Mouse (Mus musculus): ENCODE results near the gene Msmo1. TPM values are rescaled to one million over a fixed set of nuclear protein-coding genes. Genes with fewer than 3 reads are reported as not detected.
A peak's percentile ranks its signal among the peaks of the same experiment; 100 is the strongest.

Gene Msmo1
- polyA plus RNA-seq, 1 experiment from 2014 or later: 37.0 TPM

DNA sequence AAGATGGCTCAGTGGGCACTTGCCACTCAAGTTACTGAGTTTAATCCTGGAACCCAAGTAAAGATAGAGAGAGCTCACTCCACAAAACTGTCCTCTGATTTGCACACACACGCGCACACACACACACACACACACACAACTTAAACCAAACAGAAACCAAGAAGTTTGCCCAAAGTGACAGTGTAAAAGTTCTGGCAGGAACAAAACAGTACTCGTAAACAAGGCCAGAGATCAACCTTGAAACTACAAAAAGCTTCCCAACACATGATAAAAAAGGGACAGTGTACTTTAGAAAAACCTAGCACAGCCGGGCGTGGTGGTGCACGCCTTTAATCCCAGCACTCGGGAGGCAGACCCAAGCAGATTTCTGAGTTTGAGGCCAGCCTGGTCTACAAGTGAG lies 5.4 kb downstream of the Msmo1 start:
- H3K4me1 ChIP-seq (ENCODE audit: control insufficient read depth, insufficient read depth, low read length): peaks cover 9% of the 10 kb centered on the region; the same call in 1 of the 2 replicates
- no peaks in the 10 kb centered on the region for H3K27me3 ChIP-seq (ENCODE audit: control insufficient read depth, insufficient read depth, low read length)
- H3K9me3 ChIP-seq (replicated peaks; ENCODE audit: control insufficient read depth, low read length): no peaks in the 10 kb centered on the region
- no peak for ATAC-seq (replicated peaks; ENCODE audit: extremely low read depth, insufficient read depth, low FRiP score)
- H3K4me2 ChIP-seq (ENCODE audit: low read depth, low read length): no peak overlapping the region
- WGBS: 88% methylated on average over 7 of the region's 7 CpGs
- H3K9ac ChIP-seq (ENCODE audit: low read length): no peak overlapping the region
- H3K36me3 ChIP-seq (ENCODE audit: control insufficient read depth, insufficient read depth): peaks cover 31% of the 10 kb centered on the region
- H3K27ac ChIP-seq (ENCODE audit: low read length): no peak overlapping the region
- no peak overlapping the region for H3K4me3 ChIP-seq (ENCODE audit: low read length)

DNA sequence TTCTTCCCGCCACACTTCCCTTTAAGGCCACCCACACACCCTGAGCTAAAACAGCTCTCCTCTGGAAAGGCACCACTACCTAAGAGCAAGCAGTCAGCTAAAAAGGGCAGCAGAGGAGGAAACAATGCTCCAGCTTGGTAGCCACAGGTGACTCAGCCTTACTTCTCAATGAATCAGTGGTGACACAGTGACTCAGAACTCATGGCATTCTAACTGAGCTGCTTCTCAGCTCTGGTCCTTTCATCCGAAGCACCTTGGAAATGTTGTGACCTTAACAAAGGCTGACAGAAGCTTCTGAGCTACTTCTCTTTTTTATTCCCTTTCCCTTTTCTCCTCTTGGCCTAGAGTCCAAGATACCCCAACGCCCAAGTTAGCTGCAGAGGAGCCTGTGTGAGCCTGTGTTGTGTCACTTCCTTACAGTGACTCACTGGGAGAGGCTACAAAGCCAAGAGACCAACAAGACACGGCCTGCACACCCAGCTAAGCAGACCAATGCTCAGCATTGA lies 7.3 kb downstream of the Msmo1 start:
- Histone ChIP-seq H3K9ac (ENCODE audit: low read length) (no peak overlapping the region), H3K27me3 (ENCODE audit: control insufficient read depth, insufficient read depth, low read length) (no peaks in the 10 kb centered on the region), H3K9me3 (replicated peaks; ENCODE audit: control insufficient read depth, low read length) (no peaks in the 10 kb centered on the region), H3K4me1 (ENCODE audit: control insufficient read depth, insufficient read depth, low read length) (no peaks in the 10 kb centered on the region), H3K27ac (ENCODE audit: low read length) (no peak overlapping the region), H3K4me3 (ENCODE audit: low read length) (no peak overlapping the region), H3K4me2 (ENCODE audit: low read depth, low read length) (no peak overlapping the region), H3K36me3 (ENCODE audit: control insufficient read depth, insufficient read depth) (peaks cover 35% of the 10 kb centered on the region)
- no peak for ATAC-seq (replicated peaks; ENCODE audit: extremely low read depth, insufficient read depth, low FRiP score)
- 87% methylated on average over 4 of the region's 4 CpGs for WGBS

DNA sequence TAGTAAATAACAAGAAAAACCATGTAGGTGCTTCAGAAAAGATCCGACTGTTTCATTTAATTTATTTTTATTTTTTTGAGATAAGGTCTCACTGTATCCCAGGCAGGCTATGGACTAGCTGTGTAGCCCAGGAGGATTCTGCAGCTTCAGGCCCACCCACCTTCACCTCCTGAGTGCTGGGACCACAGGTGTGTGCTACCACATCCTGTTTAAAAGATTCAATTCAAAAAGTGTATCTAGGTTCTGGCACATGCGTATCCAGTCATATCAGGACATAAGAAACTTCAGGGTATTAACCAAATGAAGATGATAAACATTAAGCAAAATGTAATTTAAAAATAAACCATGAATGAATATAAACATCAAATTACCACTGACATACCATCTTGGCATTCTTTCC lies 10.4 kb downstream of the Msmo1 start:
- Histone ChIP-seq H3K9ac (ENCODE audit: low read length) (no peak overlapping the region), H3K4me1 (ENCODE audit: control insufficient read depth, insufficient read depth, low read length) (no peaks in the 10 kb centered on the region), H3K27me3 (ENCODE audit: control insufficient read depth, insufficient read depth, low read length) (no peaks in the 10 kb centered on the region), H3K4me2 (ENCODE audit: low read depth, low read length) (no peak overlapping the region), H3K36me3 (ENCODE audit: control insufficient read depth, insufficient read depth) (peaks cover 44% of the 10 kb centered on the region), H3K27ac (ENCODE audit: low read length) (no peak overlapping the region), H3K4me3 (ENCODE audit: low read length) (no peak overlapping the region), H3K9me3 (replicated peaks; ENCODE audit: control insufficient read depth, low read length) (no peaks in the 10 kb centered on the region)
- no peak for ATAC-seq (replicated peaks; ENCODE audit: extremely low read depth, insufficient read depth, low FRiP score)
- 79% methylated on average over 2 of the region's 2 CpGs for WGBS

DNA sequence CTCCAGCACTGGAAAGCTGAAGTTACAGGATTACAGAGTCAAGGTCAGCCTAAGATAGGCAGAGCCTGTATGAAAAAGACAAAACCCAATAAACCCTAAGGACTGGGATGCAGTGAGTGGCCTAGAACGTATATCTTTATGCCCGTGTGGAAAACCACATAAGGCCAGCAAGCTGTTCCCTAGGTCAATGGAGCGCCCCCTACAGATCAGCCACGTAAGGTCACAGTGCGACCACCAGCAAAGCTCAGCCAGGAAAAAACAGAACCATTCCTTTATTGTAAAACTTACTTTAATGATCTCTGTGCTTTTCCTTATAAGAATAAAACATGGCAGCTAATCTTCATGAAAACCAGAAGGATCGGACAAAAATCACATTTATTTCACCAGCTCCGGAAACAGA lies 15.7 kb downstream of the Msmo1 start:
- Histone ChIP-seq H3K9ac (ENCODE audit: low read length) (no peak overlapping the region), H3K4me2 (ENCODE audit: low read depth, low read length) (no peak overlapping the region), H3K4me3 (ENCODE audit: low read length) (no peak overlapping the region), H3K27me3 (ENCODE audit: control insufficient read depth, insufficient read depth, low read length) (no peaks in the 10 kb centered on the region), H3K36me3 (ENCODE audit: control insufficient read depth, insufficient read depth) (peaks cover 36% of the 10 kb centered on the region), H3K4me1 (ENCODE audit: control insufficient read depth, insufficient read depth, low read length) (no peaks in the 10 kb centered on the region), H3K27ac (ENCODE audit: low read length) (no peak overlapping the region), H3K9me3 (replicated peaks; ENCODE audit: control insufficient read depth, low read length) (no peaks in the 10 kb centered on the region)
- ATAC-seq (replicated peaks; ENCODE audit: extremely low read depth, insufficient read depth, low FRiP score): no peak
- 83% methylated on average over 7 of the region's 7 CpGs for WGBS

DNA sequence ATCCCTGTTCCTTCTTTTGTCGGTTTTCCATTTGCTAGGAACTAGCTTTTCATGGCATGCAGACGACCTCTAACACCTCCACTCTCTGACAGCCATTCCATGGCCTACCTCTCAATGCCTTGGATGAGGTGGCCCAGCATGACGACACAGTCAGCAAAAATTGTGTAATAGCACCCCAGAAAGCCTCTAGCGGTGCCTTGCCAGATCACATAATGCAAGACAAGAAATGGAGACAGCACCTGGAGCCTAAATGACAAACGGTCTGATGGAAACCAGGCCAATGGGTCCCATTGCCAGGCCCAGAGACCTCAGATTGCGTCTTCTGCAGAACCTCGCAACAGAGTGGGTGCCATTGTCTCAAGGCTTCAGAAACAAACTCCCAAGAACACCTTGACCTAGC lies 21.1 kb downstream of the Msmo1 start:
- H3K4me2 ChIP-seq (ENCODE audit: low read depth, low read length): no peak overlapping the region
- H3K4me1 ChIP-seq (ENCODE audit: control insufficient read depth, insufficient read depth, low read length): peaks cover 2% of the 10 kb centered on the region; the same call in 1 of the 2 replicates
- H3K4me3 ChIP-seq (ENCODE audit: low read length): no peak overlapping the region
- H3K27ac ChIP-seq (ENCODE audit: low read length): no peak overlapping the region
- peaks cover 7% of the 10 kb centered on the region for H3K36me3 ChIP-seq (ENCODE audit: control insufficient read depth, insufficient read depth)
- H3K9ac ChIP-seq (ENCODE audit: low read length): no peak overlapping the region
- WGBS: 86% methylated on average over 7 of the region's 7 CpGs
- H3K27me3 ChIP-seq (ENCODE audit: control insufficient read depth, insufficient read depth, low read length): no peaks in the 10 kb centered on the region
- ATAC-seq (replicated peaks; ENCODE audit: extremely low read depth, insufficient read depth, low FRiP score): no peak
- no peaks in the 10 kb centered on the region for H3K9me3 ChIP-seq (replicated peaks; ENCODE audit: control insufficient read depth, low read length)

DNA sequence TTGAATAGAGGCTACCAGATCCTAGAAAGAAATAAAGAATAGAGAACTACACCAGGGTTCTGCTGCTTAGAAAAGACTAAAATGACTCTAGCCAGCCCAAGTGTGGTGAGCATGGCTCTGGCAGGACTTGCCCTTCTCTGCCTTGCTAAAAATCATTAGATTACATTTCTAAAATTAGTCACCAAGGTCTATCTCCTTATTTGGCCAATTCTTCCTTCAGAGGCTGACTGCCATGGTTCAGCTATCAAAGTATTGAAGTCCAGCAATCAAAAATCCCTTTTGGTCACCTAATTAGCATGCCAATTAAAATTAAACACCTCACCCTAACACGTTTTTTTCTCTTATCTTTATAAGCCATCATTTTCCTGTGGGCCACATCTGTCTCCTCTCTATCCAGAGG lies 22.0 kb downstream of the Msmo1 start:
- Histone ChIP-seq H3K9me3 (replicated peaks; ENCODE audit: control insufficient read depth, low read length) (no peaks in the 10 kb centered on the region), H3K27ac (ENCODE audit: low read length) (no peak overlapping the region), H3K4me3 (ENCODE audit: low read length) (no peak overlapping the region), H3K36me3 (ENCODE audit: control insufficient read depth, insufficient read depth) (no peaks in the 10 kb centered on the region), H3K4me2 (ENCODE audit: low read depth, low read length) (no peak overlapping the region), H3K27me3 (ENCODE audit: control insufficient read depth, insufficient read depth, low read length) (no peaks in the 10 kb centered on the region), H3K4me1 (ENCODE audit: control insufficient read depth, insufficient read depth, low read length) (peaks cover 2% of the 10 kb centered on the region; the same call in 1 of the 2 replicates), H3K9ac (ENCODE audit: low read length) (no peak overlapping the region)
- WGBS: 11% methylated on average over 1 of the region's 1 CpGs
- ATAC-seq (replicated peaks; ENCODE audit: extremely low read depth, insufficient read depth, low FRiP score): no peak

DNA sequence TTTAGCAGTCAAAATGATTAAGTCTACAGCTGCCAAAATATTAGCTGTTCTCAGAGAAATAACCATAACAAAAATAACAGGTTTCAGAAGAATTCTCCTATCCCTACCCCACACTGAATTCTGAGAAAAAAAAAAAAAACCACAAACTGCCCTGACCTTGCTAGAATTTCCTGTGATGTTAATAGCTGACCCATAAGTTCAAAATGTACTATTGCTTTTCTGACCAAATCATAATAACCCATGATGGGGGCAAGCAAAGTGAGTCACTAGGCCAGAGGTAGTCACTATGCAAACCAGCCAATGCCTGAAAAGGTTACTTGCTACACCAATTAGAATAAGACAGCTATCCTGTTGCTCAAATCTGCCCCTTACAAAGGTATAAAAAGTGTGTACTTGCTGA lies 26.1 kb downstream of the Msmo1 start:
- Histone ChIP-seq H3K4me1 (ENCODE audit: control insufficient read depth, insufficient read depth, low read length) (peaks cover 2% of the 10 kb centered on the region; the same call in 1 of the 2 replicates), H3K27ac (ENCODE audit: low read length) (no peak overlapping the region), H3K27me3 (ENCODE audit: control insufficient read depth, insufficient read depth, low read length) (no peaks in the 10 kb centered on the region), H3K9me3 (replicated peaks; ENCODE audit: control insufficient read depth, low read length) (no peaks in the 10 kb centered on the region), H3K4me3 (ENCODE audit: low read length) (no peak overlapping the region), H3K4me2 (ENCODE audit: low read depth, low read length) (no peak overlapping the region), H3K36me3 (ENCODE audit: control insufficient read depth, insufficient read depth) (no peaks in the 10 kb centered on the region), H3K9ac (ENCODE audit: low read length) (no peak overlapping the region)
- no peak for ATAC-seq (replicated peaks; ENCODE audit: extremely low read depth, insufficient read depth, low FRiP score)

DNA sequence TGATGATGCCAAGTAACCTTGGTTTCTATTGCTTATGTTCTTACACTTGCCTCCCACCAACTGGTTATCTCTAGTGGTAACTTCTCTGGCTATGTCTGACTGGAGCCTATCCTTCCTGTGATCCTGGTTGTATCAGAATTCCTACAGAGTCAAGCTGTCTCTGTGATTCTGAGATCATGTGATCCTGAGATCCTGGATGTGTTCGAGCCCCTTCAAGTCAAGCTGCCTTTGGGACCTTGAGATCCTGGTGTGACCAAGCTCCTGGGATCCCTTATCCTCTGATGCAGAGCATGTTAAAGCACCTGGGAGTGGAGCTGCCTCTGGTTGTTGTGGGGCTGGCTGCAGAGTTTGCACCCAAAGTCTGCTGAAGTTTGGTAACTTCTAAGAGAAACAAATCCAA lies 30.4 kb downstream of the Msmo1 start:
- no peak overlapping the region for H3K27ac ChIP-seq (ENCODE audit: low read length)
- no peak overlapping the region for H3K4me2 ChIP-seq (ENCODE audit: low read depth, low read length)
- no peaks in the 10 kb centered on the region for H3K9me3 ChIP-seq (replicated peaks; ENCODE audit: control insufficient read depth, low read length)
- H3K4me3 ChIP-seq (ENCODE audit: low read length): no peak overlapping the region
- ATAC-seq (replicated peaks; ENCODE audit: extremely low read depth, insufficient read depth, low FRiP score): no peak
- H3K36me3 ChIP-seq (ENCODE audit: control insufficient read depth, insufficient read depth): no peaks in the 10 kb centered on the region
- H3K4me1 ChIP-seq (ENCODE audit: control insufficient read depth, insufficient read depth, low read length): no peaks in the 10 kb centered on the region
- WGBS: 65% methylated on average over 1 of the region's 1 CpGs
- no peak overlapping the region for H3K9ac ChIP-seq (ENCODE audit: low read length)
- no peaks in the 10 kb centered on the region for H3K27me3 ChIP-seq (ENCODE audit: control insufficient read depth, insufficient read depth, low read length)

DNA sequence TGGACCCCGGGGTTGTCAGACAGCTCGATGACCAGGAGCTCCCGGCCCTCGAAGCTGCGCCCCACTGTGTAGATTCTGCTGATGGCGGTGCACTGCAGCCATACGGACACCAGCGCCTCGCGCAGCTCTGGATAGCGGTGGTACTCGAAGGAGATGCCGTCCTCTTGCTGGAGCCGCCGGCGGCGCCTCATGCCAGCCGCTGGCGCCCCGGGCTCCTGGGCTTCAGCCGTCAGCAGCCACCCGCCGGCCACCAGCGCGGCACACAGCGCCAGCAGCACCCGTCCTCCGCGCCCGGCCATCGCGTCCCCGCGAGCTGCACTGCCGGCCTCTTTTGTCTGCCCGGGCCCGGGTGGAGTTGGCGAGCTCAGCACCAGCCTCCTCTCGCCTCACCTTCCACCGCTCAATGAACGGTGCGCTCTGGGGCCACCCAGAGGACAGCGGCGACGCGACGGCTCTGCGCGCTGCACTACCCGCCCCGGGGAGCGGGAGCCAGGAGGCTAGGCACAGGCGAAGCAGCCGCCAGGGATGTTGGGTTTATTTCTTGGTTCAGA lies 40.9 kb downstream of the Msmo1 start, which contains the start of gene Cpe:
Cpe (minus strand) TSS at position 404 of the 551 bp plus-strand sequence.
- Histone ChIP-seq H3K9me3 (replicated peaks; ENCODE audit: control insufficient read depth, low read length) (no peaks in the 10 kb centered on the region), H3K4me1 (ENCODE audit: control insufficient read depth, insufficient read depth, low read length) (peaks cover 16% of the 10 kb centered on the region), H3K27ac (ENCODE audit: low read length) (peak within 1 kb of the TSS; percentile 83), H3K4me2 (ENCODE audit: low read depth, low read length) (peak within 1 kb of the TSS; percentile 85), H3K36me3 (ENCODE audit: control insufficient read depth, insufficient read depth) (no peaks in the 10 kb centered on the region), H3K27me3 (ENCODE audit: control insufficient read depth, insufficient read depth, low read length) (no peaks in the 10 kb centered on the region), H3K9ac (ENCODE audit: low read length) (peak within 1 kb of the TSS; percentile 77), H3K4me3 (ENCODE audit: low read length) (peak within 1 kb of the TSS; percentile 72)
- ATAC-seq (replicated peaks; ENCODE audit: extremely low read depth, insufficient read depth, low FRiP score): peak; percentile 97
- WGBS: under 1% methylated on average over 54 of the region's 54 CpGs
